Mouse (Mus musculus): ENCODE measurements around the gene Nfkbie.

Gene Nfkbie

DNA sequence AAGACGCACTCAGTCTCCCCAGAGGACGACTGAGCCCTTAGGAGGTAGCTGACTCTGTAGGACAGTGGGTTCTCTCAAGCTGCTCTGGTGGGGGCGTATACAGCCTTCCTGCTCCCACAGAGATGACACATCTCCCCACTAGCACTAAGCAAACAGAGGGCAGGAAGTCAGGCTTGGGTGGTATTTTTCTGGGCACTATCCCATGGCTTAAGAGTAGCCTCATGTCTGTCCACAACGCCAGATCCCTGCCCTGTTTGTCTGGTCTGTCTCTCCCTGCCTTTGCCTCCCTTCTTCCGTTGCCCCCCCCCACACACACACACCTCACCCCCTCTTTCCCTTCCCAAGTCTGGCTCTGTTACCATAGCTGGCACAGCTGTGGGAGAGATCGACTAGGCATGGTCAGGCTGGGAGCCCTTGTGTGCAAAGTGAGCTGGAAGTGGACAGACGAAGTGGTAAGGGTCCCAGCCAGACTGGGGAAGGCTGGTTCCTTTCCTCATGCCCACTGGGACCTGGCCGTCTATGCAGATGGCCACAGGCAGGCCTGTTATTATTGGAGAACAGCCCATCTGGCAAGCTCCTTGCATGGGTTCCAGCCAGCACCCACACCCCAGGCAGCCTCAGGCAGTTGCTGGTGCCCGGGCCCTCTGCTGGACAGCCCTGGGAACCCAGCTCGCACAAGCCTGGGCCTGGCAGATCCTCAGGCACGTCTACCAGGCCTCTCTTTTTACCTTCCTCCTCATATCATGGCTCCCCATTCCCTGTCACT is 41.3 kb downstream of the Nfkbie start:
- DNase-seq (ENCODE audit: low spot score), result peak; percentile 49

DNA sequence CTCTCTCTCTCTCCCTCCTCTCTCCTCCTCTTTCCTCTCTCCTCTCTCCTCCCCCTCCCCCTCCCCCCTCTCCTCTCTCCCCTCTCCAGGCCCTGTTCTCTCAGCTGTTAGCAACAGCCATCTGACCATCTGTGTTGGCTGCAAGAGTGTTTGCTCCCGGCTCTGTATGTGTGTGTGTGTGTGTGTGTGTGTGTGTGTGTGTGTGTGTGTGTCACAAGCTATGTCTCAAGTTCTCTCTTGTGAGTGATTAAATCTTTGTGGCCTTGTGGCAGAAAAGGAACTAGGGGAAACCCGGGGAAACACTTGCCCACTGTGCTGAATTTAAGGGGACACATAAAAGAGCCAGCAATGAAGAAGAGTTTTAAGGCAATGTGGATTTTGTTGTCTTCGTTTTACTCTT is 42.3 kb downstream of the Nfkbie start:
- DNase-seq (ENCODE audit: low spot score), result no peak

DNA sequence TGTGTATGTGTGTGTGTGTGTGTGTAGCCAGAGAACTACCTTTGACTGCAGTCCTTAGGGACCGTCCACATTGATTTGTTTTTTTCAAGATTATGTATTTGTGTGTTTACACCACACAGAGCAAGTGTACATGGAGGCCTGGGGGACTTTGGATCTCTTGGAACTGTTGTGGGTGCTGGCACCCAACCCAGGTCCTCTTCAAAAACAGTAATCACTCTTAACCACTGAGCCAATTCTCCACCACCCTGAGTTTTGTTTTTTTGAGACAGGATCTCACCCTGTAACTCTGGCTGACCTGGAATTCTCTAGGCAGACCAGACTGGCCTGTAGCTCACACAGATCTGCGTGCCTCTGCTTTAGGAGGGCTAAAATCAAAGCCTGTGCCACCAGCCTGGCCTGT is 42.9 kb downstream of the Nfkbie start:
- DNase-seq (ENCODE audit: low spot score), result no peak

DNA sequence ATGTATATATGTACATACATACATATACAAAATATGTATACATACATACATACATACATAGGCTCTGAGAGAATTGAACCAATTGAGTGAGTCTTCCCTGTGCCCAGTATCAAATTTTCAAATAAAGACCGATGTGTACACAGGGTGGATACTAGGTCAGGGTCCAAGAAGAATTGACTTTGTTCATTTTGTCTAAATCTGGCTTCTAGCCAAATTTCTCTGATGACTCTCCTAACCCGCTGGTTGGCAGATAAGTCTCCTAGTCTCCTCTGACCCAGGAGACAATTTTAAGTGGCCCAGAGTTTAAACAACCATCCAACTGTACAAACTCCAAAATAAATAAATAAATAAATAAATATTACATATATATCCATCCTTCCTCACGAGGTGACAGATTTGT is 43.4 kb downstream of the Nfkbie start:
- no peak for DNase-seq (ENCODE audit: low spot score)

DNA sequence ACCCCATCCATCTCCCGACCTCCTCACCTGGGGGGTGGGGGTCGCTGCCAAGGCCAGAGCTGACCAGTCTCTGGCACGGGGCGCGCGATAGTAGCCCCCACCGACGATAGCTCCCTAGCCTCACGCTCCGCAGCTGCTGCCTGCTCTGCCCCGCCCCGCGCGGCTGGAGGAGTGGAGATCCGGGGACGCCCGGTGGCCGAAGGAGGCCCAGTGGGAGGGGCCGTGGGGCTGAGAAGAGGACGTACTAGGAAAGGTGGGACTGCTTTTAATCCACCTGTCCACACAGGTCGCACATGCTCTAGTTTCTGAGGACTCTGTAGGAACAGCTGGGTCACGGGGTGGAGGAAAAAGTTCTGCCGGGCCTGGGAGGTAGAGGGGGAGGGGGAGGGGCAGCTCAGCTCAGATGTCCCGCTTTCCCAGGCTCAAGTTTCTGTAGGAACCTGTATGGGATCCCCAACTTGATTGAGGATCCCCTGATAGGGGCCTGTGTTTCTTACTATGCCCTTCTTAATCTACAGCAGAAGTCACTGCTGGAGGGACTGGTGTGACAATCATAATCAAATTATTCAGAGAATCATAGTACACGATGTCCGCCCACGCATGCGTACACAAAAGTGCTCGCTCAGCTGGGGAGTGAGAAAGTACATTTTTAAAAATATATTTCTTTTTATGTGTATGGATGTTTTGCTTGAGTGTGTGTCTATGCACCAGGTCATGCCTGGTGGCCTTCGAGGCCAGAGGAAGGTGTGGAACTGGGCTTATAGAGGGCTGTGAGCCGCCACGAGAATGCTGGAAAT is 44.1 kb downstream of the Nfkbie start, which contains the start of gene Slc29a1:
Slc29a1 (minus strand) TSS at position 161 of the 797 bp plus-strand sequence.
- DNase-seq (ENCODE audit: low spot score), result no peak

DNA sequence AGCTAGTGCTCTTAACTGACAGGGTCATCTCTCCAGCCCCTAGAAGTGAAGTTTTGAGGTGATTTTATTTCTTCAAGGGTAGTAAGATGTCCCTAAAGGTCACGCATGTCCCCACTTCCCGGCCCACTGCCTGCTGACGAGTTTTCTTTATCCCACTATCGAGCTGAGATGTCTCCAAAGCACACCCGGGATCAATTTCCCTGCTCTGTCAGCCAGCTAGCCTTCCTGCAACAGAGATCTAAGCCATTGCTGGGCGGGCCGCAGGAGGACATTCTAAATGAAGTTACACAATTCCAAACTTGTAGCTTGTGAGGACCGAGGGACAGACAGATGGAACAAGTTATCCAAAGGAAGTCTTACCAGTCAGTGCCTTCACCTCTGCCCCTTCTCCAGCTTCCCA is 44.8 kb downstream of the Nfkbie start:
- no peak for DNase-seq (ENCODE audit: low spot score)

DNA sequence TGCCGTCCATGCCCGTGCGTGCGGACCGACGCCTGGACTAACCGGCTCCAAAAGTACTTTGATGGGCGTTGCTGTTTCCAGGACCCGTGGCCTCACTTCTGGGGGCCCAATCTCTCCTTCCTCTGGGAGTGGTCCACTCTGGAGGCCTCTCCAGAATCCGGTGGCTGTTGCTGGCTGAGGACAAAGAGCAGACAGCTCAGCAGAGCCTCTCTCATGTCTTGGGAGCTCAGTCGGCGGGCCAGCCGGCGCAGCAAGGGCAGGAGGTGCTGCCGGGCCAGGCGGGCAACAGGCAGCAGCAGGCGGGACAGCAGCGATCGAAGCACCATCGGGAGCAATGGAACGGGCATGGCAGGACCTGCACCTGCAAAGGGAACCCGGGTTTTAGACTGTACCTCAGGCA is 45.8 kb downstream of the Nfkbie start:
- no peak for DNase-seq (ENCODE audit: low spot score)

DNA sequence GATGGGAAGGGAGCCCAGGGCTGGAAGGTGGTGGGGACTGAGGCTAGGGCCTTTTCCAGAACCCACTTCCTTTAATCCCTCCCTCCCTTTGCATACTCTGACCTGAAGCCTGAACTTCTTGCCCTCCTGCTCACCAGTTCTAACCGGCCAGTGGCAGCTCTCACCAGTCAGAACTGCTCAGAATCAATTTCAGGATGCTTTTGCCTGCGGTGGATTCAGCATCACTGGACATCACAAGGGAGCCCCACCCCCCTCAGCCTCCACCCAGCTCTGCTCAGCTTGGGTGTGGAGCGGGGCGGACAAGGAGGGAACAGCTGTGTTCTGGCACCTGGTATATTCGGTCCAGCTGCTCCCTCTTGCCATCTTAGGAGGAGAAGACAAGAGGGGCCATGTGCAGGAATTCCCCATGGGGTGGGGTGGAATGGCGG is 46.4 kb downstream of the Nfkbie start, which contains the start of gene Mymx:
Mymx (minus strand) TSS at position 226 of the 428 bp plus-strand sequence.
- DNase-seq (ENCODE audit: low spot score), result no peak

DNA sequence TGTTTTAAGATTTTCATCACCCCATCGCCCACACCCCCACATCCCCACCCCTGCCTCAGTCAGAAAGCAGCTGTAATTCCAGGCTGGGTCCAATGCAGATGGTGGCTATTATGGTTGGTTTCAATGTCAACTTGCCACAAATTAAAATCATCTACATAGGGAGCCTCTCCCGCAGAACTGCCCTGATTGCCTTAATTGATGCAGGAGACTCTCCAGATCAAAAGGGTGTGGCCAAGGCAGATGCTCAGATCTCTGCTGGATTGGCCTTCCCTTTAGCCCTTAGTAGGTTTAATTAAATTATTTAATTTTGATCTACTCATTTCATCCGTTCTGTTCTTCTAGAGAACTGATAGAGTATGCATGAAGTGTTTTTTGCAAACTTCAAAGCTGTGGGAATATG is 47.5 kb downstream of the Nfkbie start:
- no peak for DNase-seq (ENCODE audit: low spot score)

DNA sequence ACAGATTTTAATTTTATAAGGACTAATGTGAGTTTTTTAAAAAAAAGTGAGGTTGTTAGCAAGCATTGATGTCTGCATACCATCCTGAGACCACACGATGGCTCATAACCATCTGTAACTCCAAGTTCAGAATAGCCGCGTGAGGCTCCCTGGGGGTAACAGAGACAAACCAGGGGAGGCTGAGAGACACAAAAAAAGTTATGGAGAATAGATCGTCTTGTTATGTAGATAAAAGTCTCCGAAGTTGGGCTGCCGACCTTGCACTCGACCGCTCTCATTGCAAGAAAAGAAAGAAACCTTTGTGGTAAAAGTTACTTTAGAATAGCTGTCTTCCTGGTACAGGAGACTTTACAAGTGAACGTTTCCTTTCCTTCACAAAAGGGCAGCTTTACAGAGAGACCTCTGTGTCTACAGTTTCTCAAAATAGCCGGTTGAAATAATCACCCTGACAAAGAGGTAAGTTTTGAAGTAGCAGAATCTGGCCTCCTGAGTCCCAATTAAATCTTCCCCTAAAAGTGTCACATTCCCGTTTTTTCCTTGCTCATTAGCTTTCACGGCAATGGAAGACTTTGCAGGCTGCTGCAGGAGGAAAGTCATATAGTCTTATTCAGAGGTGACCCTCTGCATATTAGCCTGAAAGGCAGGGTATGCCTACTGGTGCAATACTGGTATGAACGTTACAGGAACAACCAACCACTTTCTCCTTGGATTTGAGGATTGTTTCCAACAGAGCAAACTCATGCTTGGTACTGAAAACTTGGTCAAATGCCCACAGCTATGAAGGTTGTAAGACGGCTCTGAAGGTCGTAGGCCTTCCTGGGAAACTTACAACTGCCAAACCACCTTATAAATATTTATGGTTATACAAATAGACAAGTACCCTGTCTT is 51.7 kb downstream of the Nfkbie start:
- no peak for DNase-seq (ENCODE audit: low spot score)

DNA sequence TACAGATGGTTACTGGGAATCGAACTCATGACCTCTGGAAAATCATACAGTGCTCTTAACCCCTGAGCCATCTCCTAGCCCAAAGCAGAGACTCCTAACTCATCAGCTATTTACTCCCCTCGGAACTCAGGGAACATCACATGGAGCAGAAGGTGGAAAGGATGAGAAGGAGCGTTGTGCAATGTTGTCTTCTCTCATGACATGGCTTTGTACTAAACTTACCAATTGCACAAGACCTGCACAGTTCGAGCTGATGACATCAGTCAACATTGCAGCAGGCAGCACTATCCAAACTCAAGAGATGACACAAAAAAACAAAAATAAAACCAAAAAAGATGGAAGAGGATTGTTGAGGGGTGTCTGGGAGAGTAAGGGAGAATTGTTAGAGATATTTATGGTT is 52.9 kb downstream of the Nfkbie start:
- DNase-seq (ENCODE audit: low spot score), result no peak

DNA sequence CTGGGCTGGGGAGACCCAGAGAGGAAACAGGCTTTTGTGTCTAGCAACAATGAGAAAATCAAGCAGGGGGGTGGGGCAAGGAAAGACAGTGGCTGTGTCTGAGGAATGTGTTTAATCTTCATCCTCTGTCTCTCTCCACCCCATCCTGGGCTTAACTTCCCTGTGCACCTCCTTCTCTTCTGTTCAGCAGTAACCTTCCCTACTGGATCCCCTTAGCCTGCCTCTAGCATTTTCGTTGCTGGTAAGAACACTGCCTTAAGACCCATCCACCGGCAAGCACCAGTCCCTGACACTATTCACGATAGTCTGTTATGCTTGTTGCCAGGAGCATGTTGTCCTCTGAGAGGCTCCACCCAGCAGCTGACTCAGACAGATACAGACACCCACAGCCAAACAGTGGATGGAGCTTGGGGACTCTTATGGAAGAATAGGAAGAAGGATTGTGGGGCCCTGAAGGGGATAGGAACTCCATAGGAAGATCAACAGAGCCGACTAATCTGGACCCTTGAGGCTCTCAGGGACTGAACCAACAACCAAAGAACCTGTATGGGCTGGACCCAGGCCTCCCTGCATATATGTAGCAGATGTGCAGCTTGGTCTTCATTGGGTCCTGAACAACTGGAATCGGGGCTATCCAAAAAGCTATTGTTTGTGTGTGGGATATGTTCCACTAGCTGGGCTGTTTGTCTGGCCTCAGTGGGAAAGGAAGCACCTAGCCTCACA is 54.8 kb downstream of the Nfkbie start:
- no peak for DNase-seq (ENCODE audit: low spot score)

DNA sequence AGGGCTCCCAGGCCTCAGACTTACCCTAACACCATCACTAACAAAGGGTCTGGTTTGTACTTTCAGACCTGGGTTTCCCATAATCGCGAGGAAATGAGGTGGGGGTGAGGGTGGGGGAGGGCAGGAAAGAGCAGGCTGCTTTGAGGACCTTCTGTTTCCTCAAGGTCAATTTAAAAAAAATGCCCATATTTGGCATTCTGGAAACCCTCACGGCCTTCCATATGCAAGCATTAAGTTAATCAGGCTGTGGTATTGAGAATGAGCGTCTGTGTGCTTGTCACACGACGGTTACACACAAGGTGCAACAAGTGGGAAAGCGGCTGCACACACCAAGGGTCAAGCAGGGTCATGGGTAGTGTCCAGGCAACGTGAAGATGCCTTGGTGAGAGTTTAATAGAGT is 56.5 kb downstream of the Nfkbie start:
- DNase-seq (ENCODE audit: low spot score), result no peak
